Mouse (Mus musculus) myocyte (in vitro differentiated cells): Measurements from ENCODE around the gene Cd33. TPM values are rescaled to one million over a fixed set of nuclear protein-coding genes. Genes with fewer than 3 reads are reported as not detected.

Experiments
- H3K27me3 ChIP-seq: one replicate; pipeline ENCODE4 v1.6.1; 2011; ENCODE audit not compliant: control insufficient read depth, insufficient read depth, insufficient read length
- H3K36me3 ChIP-seq: one replicate; pipeline ENCODE4 v1.6.1; 2011; ENCODE audit not compliant: control insufficient read depth, insufficient read depth
- H3K4me2 ChIP-seq: one replicate; pipeline ENCODE4 v1.6.1; 2011; ENCODE audit warnings: low read depth, control low read depth
- H3K4me3 ChIP-seq: one replicate; pipeline ENCODE4 v1.5.1; 2011; ENCODE audit warnings: mild to moderate bottlenecking, control low read depth, moderate library complexity
- H3K79me2 ChIP-seq: one replicate; pipeline ENCODE4 v1.6.1; 2011; ENCODE audit not compliant: control insufficient read depth, insufficient read depth
- H3ac ChIP-seq: one replicate; pipeline ENCODE4 v1.6.1; 2011; ENCODE audit not compliant: control insufficient read depth, insufficient read length
- CEBPB ChIP-seq: IDR thresholded peaks from 2 replicates; pipeline ENCODE4 v1.6.1; 2011; ENCODE audit warnings: mild to moderate bottlenecking, moderate library complexity; ENCODE audit not compliant: poor library complexity, insufficient read depth, severe bottlenecking
- E2F4 ChIP-seq: IDR thresholded peaks from one replicate; pipeline ENCODE4 v1.6.1; 2011; ENCODE audit warnings: mild to moderate bottlenecking, control low read depth, moderate library complexity; ENCODE audit not compliant: insufficient read depth
- MAX ChIP-seq: IDR thresholded peaks from one replicate; pipeline ENCODE4 v1.6.1; 2011; ENCODE audit warnings: low read depth, mild to moderate bottlenecking, control low read depth
- MYOD1 ChIP-seq, 3 experiments: IDR thresholded peaks; one replicate each; pipeline ENCODE4 v1.6.1; 2011; ENCODE audit warnings: control low read depth in 2 of 3, low read depth in 2 of 3, mild to moderate bottlenecking in 2 of 3, moderate library complexity in 1 of 3; ENCODE audit not compliant: insufficient read length in 2 of 3, control insufficient read depth in 1 of 3
- MYOG ChIP-seq, 3 experiments: IDR thresholded peaks; one replicate each; pipeline ENCODE4 v1.6.1; 2011; ENCODE audit warnings: control low read depth in 2 of 3, low read depth in 2 of 3, mild to moderate bottlenecking in 2 of 3; ENCODE audit not compliant: insufficient read length in 2 of 3, control insufficient read depth in 1 of 3, insufficient read depth in 1 of 3
- POLR2A ChIP-seq: IDR thresholded peaks from one replicate; pipeline ENCODE4 v1.6.1; 2011; ENCODE audit warnings: low read depth, mild to moderate bottlenecking, control low read depth, moderate library complexity; ENCODE audit not compliant: insufficient read length
- POLR2AphosphoS2 ChIP-seq: IDR thresholded peaks from one replicate; pipeline ENCODE4 v1.6.1; 2011; ENCODE audit warnings: low read depth, control low read depth; ENCODE audit not compliant: insufficient read length
- REST ChIP-seq: IDR thresholded peaks from one replicate; pipeline ENCODE4 v1.6.1; 2011; ENCODE audit warnings: mild to moderate bottlenecking, control low read depth, moderate library complexity; ENCODE audit not compliant: insufficient read depth, insufficient read length
- SRF ChIP-seq: IDR thresholded peaks from one replicate; pipeline ENCODE4 v1.6.1; 2011; ENCODE audit warnings: low read depth; ENCODE audit not compliant: control insufficient read depth, insufficient read length
- TCF12 ChIP-seq: IDR thresholded peaks from one replicate; pipeline ENCODE4 v1.6.1; 2011; ENCODE audit warnings: mild to moderate bottlenecking, control low read depth; ENCODE audit not compliant: poor library complexity, insufficient read depth, severe bottlenecking
- TCF3 ChIP-seq: IDR thresholded peaks from one replicate; pipeline ENCODE4 v1.6.1; 2011; ENCODE audit warnings: low read depth, control low read depth; ENCODE audit not compliant: insufficient read length
- USF1 ChIP-seq: IDR thresholded peaks from one replicate; pipeline ENCODE4 v1.6.1; 2011; ENCODE audit warnings: low read depth, mild to moderate bottlenecking, control low read depth, moderate library complexity
- polyA plus RNA-seq: library from polyadenylated mRNA; unstranded; fragments of >200 nt; fragmentation: generic; extraction: Trizol; gene quantifications from one replicate; pipeline ENCODE4 v1.2.1, GENCODE M21; 2012; ENCODE audit warnings: missing spikeins

Gene Cd33
- polyA plus RNA-seq, 1 experiment: 0.02 TPM

GRCm38 (mm10) chr7:43490861-43491260 lies 53.4 kb downstream of the Cd33 start:
- Histone ChIP-seq H3K27me3 (peaks cover 8% of the 10 kb centered on the region), H3K36me3 (no peaks in the 10 kb centered on the region), H3K4me3 (no peak overlapping the region), H3K4me2 (peak overlapping the region; percentile 61), H3ac (no peak overlapping the region), H3K79me2 (no peaks in the 10 kb centered on the region)
- no peak for TF ChIP-seq POLR2AphosphoS2
- TF ChIP-seq USF1: no peak
- no peak for TF ChIP-seq MAX
- TF ChIP-seq MYOD1 (IDR thresholded peaks at IDR 0.05; ENCODE audit: control insufficient read depth in 1 of 3, insufficient read length in 2 of 3, low read depth in 2 of 3): no peak
- TF ChIP-seq SRF: no peak
- TF ChIP-seq TCF3: no peak
- no peak for TF ChIP-seq REST
- TF ChIP-seq CEBPB: no peak
- TF ChIP-seq MYOG (IDR thresholded peaks at IDR 0.05; ENCODE audit: control insufficient read depth in 1 of 3, insufficient read depth in 1 of 3, insufficient read length in 2 of 3, low read depth in 2 of 3): no peak

- Histone ChIP-seq H3K27me3 (peaks cover 8% of the 10 kb centered on the region), H3K4me2 (peak overlapping the region; percentile 61), H3K79me2 (no peaks in the 10 kb centered on the region), H3K4me3 (no peak overlapping the region), H3ac (no peak overlapping the region), H3K36me3 (no peaks in the 10 kb centered on the region)
- TF ChIP-seq TCF12 (no peak), TCF3 (no peak), USF1 (no peak)
Observed at GRCm38 (mm10) chr7:43490182-43490584, 54.0 kb downstream of the Cd33 start.

GRCm38 (mm10) chr7:43489631-43490125 lies 54.5 kb downstream of the Cd33 start, which contains the start of gene Iglon5:
Gene Iglon5 (minus strand): TSS chr7:43490075.
- H3K79me2 ChIP-seq: no peaks in the 10 kb centered on the region
- TF ChIP-seq USF1 (no peak), POLR2A (no peak), TCF3 (no peak), MYOD1 (IDR thresholded peaks at IDR 0.05; ENCODE audit: control insufficient read depth in 1 of 3, insufficient read length in 2 of 3, low read depth in 2 of 3) (no peak), MYOG (IDR thresholded peaks at IDR 0.05; ENCODE audit: control insufficient read depth in 1 of 3, insufficient read depth in 1 of 3, insufficient read length in 2 of 3, low read depth in 2 of 3) (no peak), REST (no peak), MAX (no peak), CEBPB (no peak), SRF (no peak)
- H3K27me3 ChIP-seq: peaks cover 8% of the 10 kb centered on the region
- H3K4me3 ChIP-seq: no peak within 1 kb of the TSS
- no peaks in the 10 kb centered on the region for H3K36me3 ChIP-seq
- H3K4me2 ChIP-seq: peak within 1 kb of the TSS; percentile 61
- no peak within 1 kb of the TSS for H3ac ChIP-seq

GRCm38 (mm10) chr7:43488646-43489045 lies 55.6 kb downstream of the Cd33 start:
- Histone ChIP-seq H3K4me2 (peak overlapping the region; percentile 34), H3ac (no peak overlapping the region), H3K79me2 (no peaks in the 10 kb centered on the region), H3K4me3 (no peak overlapping the region), H3K36me3 (no peaks in the 10 kb centered on the region), H3K27me3 (peaks cover 8% of the 10 kb centered on the region)
- TF ChIP-seq SRF (no peak), USF1 (no peak), TCF12 (no peak), MAX (no peak), MYOD1 (IDR thresholded peaks at IDR 0.05; ENCODE audit: control insufficient read depth in 1 of 3, insufficient read length in 2 of 3, low read depth in 2 of 3) (no peak), CEBPB (no peak), TCF3 (no peak), POLR2A (no peak), POLR2AphosphoS2 (no peak), E2F4 (no peak)

- no peaks in the 10 kb centered on the region for H3K27me3 ChIP-seq
- no peak overlapping the region for H3K4me3 ChIP-seq
- H3K79me2 ChIP-seq: no peaks in the 10 kb centered on the region
- no peaks in the 10 kb centered on the region for H3K36me3 ChIP-seq
- no peak overlapping the region for H3ac ChIP-seq
- H3K4me2 ChIP-seq: no peak overlapping the region
- TF ChIP-seq TCF12: no peak
- peak; percentile 83 for TF ChIP-seq REST
Observed at GRCm38 (mm10) chr7:43483236-43483635, 61.0 kb downstream of the Cd33 start.
